Mouse (Mus musculus) lung, embryonic 16.5 days (tissue): ENCODE measurements at regions not wholly inside any gene's neighbourhood (a gene's known extent, or its start where the extent isn't known, plus 50 kb on each side); places are given as distances from the start of the nearest gene placed in this dataset.
A peak's percentile ranks its signal among the peaks of the same experiment; 100 is the strongest.
"Not testable (repeated sequence)": the region's sequence is repeated elsewhere in the genome, so short reads cannot be mapped to it uniquely, and the experiment has no call there.

Source experiments
- ATAC-seq: fragments of 200-750 bp; cut with Nextera tagmentation; 2 replicates; pipeline ENCODE4 v1.8.0; 2017; ENCODE audit warnings: low read depth, mild to moderate bottlenecking, moderate library complexity
- H3K27ac ChIP-seq: fragments of 300-500 bp; sonication (generic); 2 replicates; pipeline ENCODE4 v1.5.1; 2014; ENCODE audit warnings: mild to moderate bottlenecking, control low read depth, low read length
- H3K27me3 ChIP-seq: fragments of 300-500 bp; sonication (generic); 2 replicates; pipeline ENCODE4 v1.6.1; 2014; ENCODE audit warnings: low read depth, low read length, mixed read lengths; ENCODE audit not compliant: control insufficient read depth, insufficient read depth
- H3K36me3 ChIP-seq: fragments of 300-500 bp; sonication (generic); 2 replicates; pipeline ENCODE4 v1.6.1; 2014; ENCODE audit warnings: low read length; ENCODE audit not compliant: control insufficient read depth, insufficient read depth
- H3K4me1 ChIP-seq: fragments of 300-500 bp; sonication (generic); replicated peaks from 2 replicates; pipeline ENCODE4 v1.6.1; 2014; ENCODE audit warnings: low read length, mixed read lengths; ENCODE audit not compliant: control insufficient read depth, insufficient read depth
- H3K4me2 ChIP-seq: fragments of 300-500 bp; sonication (generic); 2 replicates; pipeline ENCODE4 v1.6.1; 2014; ENCODE audit warnings: low read depth, low read length, control low read depth
- H3K4me3 ChIP-seq: fragments of 300-500 bp; sonication (generic); 2 replicates; pipeline ENCODE4 v1.5.1; 2014; ENCODE audit warnings: mild to moderate bottlenecking, low read length, control low read depth
- H3K9ac ChIP-seq: fragments of 300-500 bp; sonication (generic); 2 replicates; pipeline ENCODE4 v1.6.1; 2014; ENCODE audit warnings: low read length, control low read depth
- H3K9me3 ChIP-seq: fragments of 300-500 bp; sonication (generic); 2 replicates; pipeline ENCODE4 v1.6.1; 2016; ENCODE audit warnings: low read length; ENCODE audit not compliant: control insufficient read depth
- WGBS: fragments of 180-500 bp; shearing (Covaris S2); extraction: QIAGEN DNeasy Blood & Tissue Kit; methylation state at CpG from one replicate; pipeline ENCODE4 v1.1.7; 2014; 5-methylcytosine and 5-hydroxymethylcytosine counted together

- ATAC-seq: no peak
- peaks cover under 1% of the 10 kb centered on the region for H3K27me3 ChIP-seq
- no peaks in the 10 kb centered on the region for H3K9me3 ChIP-seq
- H3K9ac ChIP-seq: no peak overlapping the region
- H3K4me2 ChIP-seq: no peak overlapping the region
- no peak overlapping the region for H3K27ac ChIP-seq
- H3K4me3 ChIP-seq: no peak overlapping the region
- no peaks in the 10 kb centered on the region for H3K36me3 ChIP-seq
- WGBS: 58% methylated on average over 10 of the region's 10 CpGs
- H3K4me1 ChIP-seq: peaks cover 6% of the 10 kb centered on the region
Observed at GRCm38 (mm10) chr4:124389067-124389466, 221.5 kb downstream of the 3100002H09Rik start.

GRCm38 (mm10) chr4:124385106-124386055 lies 225.2 kb downstream of the 3100002H09Rik start:
- Histone ChIP-seq H3K4me3 (no peak overlapping the region), H3K9me3 (no peaks in the 10 kb centered on the region), H3K4me1 (peaks cover 6% of the 10 kb centered on the region), H3K4me2 (no peak overlapping the region), H3K9ac (no peak overlapping the region), H3K27me3 (no peaks in the 10 kb centered on the region), H3K36me3 (no peaks in the 10 kb centered on the region), H3K27ac (no peak overlapping the region)
- 14% methylated on average over 11 of the region's 11 CpGs for WGBS
- peak; percentile 87 for ATAC-seq

GRCm38 (mm10) chr4:124376504-124376903 lies 234.1 kb downstream of the 3100002H09Rik start:
- no peak overlapping the region for H3K4me3 ChIP-seq
- no peaks in the 10 kb centered on the region for H3K27me3 ChIP-seq
- no peaks in the 10 kb centered on the region for H3K36me3 ChIP-seq
- 62% methylated on average over 5 of the region's 5 CpGs for WGBS
- no peak for ATAC-seq
- H3K9me3 ChIP-seq: no peaks in the 10 kb centered on the region
- H3K9ac ChIP-seq: no peak overlapping the region
- H3K4me2 ChIP-seq: no peak overlapping the region
- H3K4me1 ChIP-seq: no peaks in the 10 kb centered on the region; the same call in 1 of the 2 replicates
- H3K27ac ChIP-seq: no peak overlapping the region

GRCm38 (mm10) chr4:124375581-124375980 lies 235.0 kb downstream of the 3100002H09Rik start:
- Histone ChIP-seq H3K4me3 (no peak overlapping the region), H3K27ac (no peak overlapping the region), H3K4me2 (no peak overlapping the region), H3K4me1 (no peaks in the 10 kb centered on the region), H3K9ac (no peak overlapping the region), H3K9me3 (no peaks in the 10 kb centered on the region), H3K27me3 (no peaks in the 10 kb centered on the region), H3K36me3 (no peaks in the 10 kb centered on the region)
- no peak for ATAC-seq
- WGBS: 42% methylated on average over 6 of the region's 6 CpGs

GRCm38 (mm10) chr4:124368831-124369230 lies 241.8 kb downstream of the 3100002H09Rik start:
- Histone ChIP-seq H3K4me2 (no peak overlapping the region), H3K4me3 (no peak overlapping the region), H3K9ac (no peak overlapping the region), H3K27me3 (no peaks in the 10 kb centered on the region), H3K36me3 (no peaks in the 10 kb centered on the region), H3K9me3 (no peaks in the 10 kb centered on the region), H3K27ac (no peak overlapping the region), H3K4me1 (no peaks in the 10 kb centered on the region)
- no peak for ATAC-seq
- 86% methylated on average over 3 of the region's 3 CpGs for WGBS

- Histone ChIP-seq H3K9ac (no peak overlapping the region), H3K27me3 (no peaks in the 10 kb centered on the region), H3K27ac (no peak overlapping the region), H3K9me3 (no peaks in the 10 kb centered on the region), H3K36me3 (no peaks in the 10 kb centered on the region), H3K4me3 (no peak overlapping the region), H3K4me1 (no peaks in the 10 kb centered on the region), H3K4me2 (no peak overlapping the region)
- no peak for ATAC-seq
- WGBS: 79% methylated on average over 10 of the region's 10 CpGs
Observed at GRCm38 (mm10) chr4:124368085-124368484, 242.5 kb downstream of the 3100002H09Rik start.

- no peak overlapping the region for H3K4me3 ChIP-seq
- peaks cover 5% of the 10 kb centered on the region for H3K27me3 ChIP-seq
- no peaks in the 10 kb centered on the region for H3K9me3 ChIP-seq
- no peak overlapping the region for H3K4me2 ChIP-seq
- H3K9ac ChIP-seq: no peak overlapping the region
- H3K36me3 ChIP-seq: no peaks in the 10 kb centered on the region
- no peaks in the 10 kb centered on the region for H3K4me1 ChIP-seq
- H3K27ac ChIP-seq: no peak overlapping the region
- 60% methylated on average over 6 of the region's 6 CpGs for WGBS
- ATAC-seq: no peak
Observed at GRCm38 (mm10) chr4:124360578-124360908, 250.1 kb downstream of the 3100002H09Rik start.

GRCm38 (mm10) chr4:124359707-124360577 lies 250.7 kb downstream of the 3100002H09Rik start:
- 31% methylated on average over 13 of the region's 13 CpGs for WGBS
- H3K27me3 ChIP-seq: peaks cover 5% of the 10 kb centered on the region

GRCm38 (mm10) chr4:124358456-124358855 lies 252.1 kb downstream of the 3100002H09Rik start:
- H3K9me3 ChIP-seq, H3K9ac ChIP-seq, H3K27me3 ChIP-seq, ATAC-seq, H3K36me3 ChIP-seq, H3K4me2 ChIP-seq, H3K27ac ChIP-seq, H3K4me3 ChIP-seq, H3K4me1 ChIP-seq: not testable (repeated sequence)
- WGBS: 0% methylated on average over 2 of the region's 8 CpGs

More at GRCm38 (mm10) chr4:124359707-124360577, 250.7 kb downstream of the 3100002H09Rik start:
- Histone ChIP-seq H3K9me3 (no peaks in the 10 kb centered on the region), H3K27ac (no peak overlapping the region), H3K4me1 (no peaks in the 10 kb centered on the region), H3K9ac (no peak overlapping the region), H3K4me3 (no peak overlapping the region), H3K36me3 (no peaks in the 10 kb centered on the region), H3K4me2 (no peak overlapping the region)
- no peak for ATAC-seq
